Mouse (Mus musculus): ENCODE measurements around the gene Pax7. TPM values are rescaled to one million over a fixed set of nuclear protein-coding genes. Genes with fewer than 3 reads are reported as not detected.

Pax7 gene
- total RNA-seq, 1 experiment: 0.09 TPM

DNA sequence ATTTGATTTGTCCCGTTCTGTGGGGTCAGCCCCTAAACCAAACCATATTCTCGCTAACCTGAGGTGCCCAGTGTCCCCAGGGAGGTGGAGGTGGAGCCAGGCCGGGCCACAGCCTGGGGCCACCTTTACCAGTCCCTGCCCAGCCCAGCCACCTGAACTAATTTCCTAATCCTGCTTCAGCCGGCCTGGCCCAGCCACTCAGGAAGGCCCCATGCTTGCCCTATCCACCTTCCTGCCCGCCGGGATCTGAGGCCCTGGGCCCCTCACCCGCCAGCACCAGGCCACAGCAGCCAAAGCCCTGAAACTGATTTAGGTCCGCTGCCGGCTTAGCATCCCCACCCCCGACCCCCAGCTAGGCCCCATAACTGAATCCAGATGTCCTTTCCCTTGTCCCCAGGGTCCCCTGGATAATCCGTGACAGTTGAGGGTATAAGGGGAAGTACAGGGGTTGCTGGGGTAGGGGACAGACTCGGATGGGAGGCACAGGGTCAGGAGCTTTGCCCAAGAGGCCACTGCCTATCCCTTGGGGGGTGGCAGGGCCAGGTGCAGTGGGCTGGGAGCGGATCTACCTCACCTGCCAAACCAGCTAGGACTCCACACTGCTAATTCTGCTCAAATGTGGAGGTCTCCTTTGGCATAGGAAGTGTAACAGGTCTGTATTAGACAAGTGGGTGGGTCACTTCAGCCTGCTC lies 117.9 kb downstream of the Pax7 start:
- H3K4me1 ChIP-seq (ENCODE audit: control insufficient read depth in 2 of 2, insufficient read depth in 2 of 2, low read length in 2 of 2, poor library complexity in 1 of 2): no peaks in the 10 kb centered on the region
- no peak overlapping the region for H3K4me3 ChIP-seq (ENCODE audit: insufficient read depth in 1 of 2, low read depth in 1 of 2, low read length in 2 of 2, poor library complexity in 1 of 2, severe bottlenecking in 1 of 2)
- H3K27ac ChIP-seq (ENCODE audit: insufficient read depth, low read depth, low read length, poor library complexity, severe bottlenecking): no peak overlapping the region
- in situ Hi-C loops (cut with MboI; ENCODE audit: low sequenced_read_pairs in 2 of 2, unreplicated experiment in 2 of 2): no loop called here
- DNase-seq (ENCODE audit: low read depth, low spot score): no peak
- H3K9me3 ChIP-seq (ENCODE audit: control insufficient read depth, insufficient read depth, low read depth, low read length): no peaks in the 10 kb centered on the region
- no peak overlapping the region for H3K9ac ChIP-seq (ENCODE audit: insufficient read depth, low read depth, low read length, poor library complexity, severe bottlenecking)
- no peaks in the 10 kb centered on the region for H3K36me3 ChIP-seq (ENCODE audit: control insufficient read depth, insufficient read depth, low read length, poor library complexity, severe bottlenecking)
- TF ChIP-seq MAFK (IDR thresholded peaks at IDR 0.05; ENCODE audit: insufficient read depth, low read depth, low read length): no peak

DNA sequence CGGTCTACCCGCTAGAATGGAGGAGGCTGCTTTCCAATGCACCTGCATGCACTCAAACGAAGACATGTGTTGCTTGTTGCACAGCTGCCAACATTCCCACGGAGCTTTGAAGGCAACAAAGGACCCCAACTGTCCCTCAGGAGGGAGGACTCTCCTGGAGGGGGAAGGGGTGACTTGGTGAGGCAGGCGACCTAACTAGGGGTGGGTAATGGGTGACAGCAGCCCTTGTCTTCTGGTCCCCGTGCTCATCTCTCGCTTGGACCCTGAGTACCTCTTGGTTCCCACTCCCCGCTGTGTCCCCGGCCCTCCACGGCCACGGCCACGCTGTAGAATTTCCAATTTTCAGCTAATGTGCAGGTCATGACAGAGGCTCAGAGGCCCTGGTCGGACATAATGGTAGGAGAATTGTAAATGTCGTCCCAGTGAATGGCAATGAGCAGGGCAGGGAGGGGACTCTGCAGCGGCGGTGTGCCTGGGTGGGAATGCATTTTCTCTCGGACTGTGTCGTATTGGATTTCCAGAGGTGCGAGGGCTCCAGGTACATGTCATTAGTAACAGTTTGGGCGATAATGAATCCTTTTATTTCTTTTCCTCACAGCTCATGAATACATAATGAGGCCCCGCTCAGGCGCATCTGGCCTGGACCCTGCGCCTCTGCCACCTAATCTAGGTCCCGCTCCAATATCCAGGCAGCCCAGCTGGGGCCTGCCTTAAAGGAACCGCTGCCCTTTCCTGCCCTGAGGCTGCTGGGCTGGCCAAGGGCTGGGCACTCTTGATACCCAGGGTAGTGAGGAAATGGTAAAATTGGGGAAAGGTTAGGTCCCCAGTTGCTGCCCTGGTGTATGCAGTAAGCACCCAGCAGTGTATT lies 122.6 kb downstream of the Pax7 start:
- DNase-seq (ENCODE audit: low read depth, low spot score): no peak
- Histone ChIP-seq H3K36me3 (ENCODE audit: control insufficient read depth, insufficient read depth, low read length, poor library complexity, severe bottlenecking) (no peaks in the 10 kb centered on the region), H3K4me3 (ENCODE audit: insufficient read depth in 1 of 2, low read depth in 1 of 2, low read length in 2 of 2, poor library complexity in 1 of 2, severe bottlenecking in 1 of 2) (no peak overlapping the region), H3K27ac (ENCODE audit: insufficient read depth, low read depth, low read length, poor library complexity, severe bottlenecking) (no peak overlapping the region), H3K9ac (ENCODE audit: insufficient read depth, low read depth, low read length, poor library complexity, severe bottlenecking) (no peak overlapping the region), H3K4me1 (ENCODE audit: control insufficient read depth in 2 of 2, insufficient read depth in 2 of 2, low read length in 2 of 2, poor library complexity in 1 of 2) (no peaks in the 10 kb centered on the region), H3K9me3 (ENCODE audit: control insufficient read depth, insufficient read depth, low read depth, low read length) (no peaks in the 10 kb centered on the region)
- in situ Hi-C loops (cut with MboI; ENCODE audit: low sequenced_read_pairs in 2 of 2, unreplicated experiment in 2 of 2): no loop called here
- TF ChIP-seq CHD2 (IDR thresholded peaks at IDR 0.05; ENCODE audit: low read depth, low read length) (no peak), MAFK (IDR thresholded peaks at IDR 0.05; ENCODE audit: insufficient read depth, low read depth, low read length) (no peak), ZNF384 (IDR thresholded peaks at IDR 0.05; ENCODE audit: low read depth, low read length) (no peak), ZC3H11A (IDR thresholded peaks at IDR 0.05; ENCODE audit: borderline replicate concordance, low read depth, low read length) (no peak), HCFC1 (IDR thresholded peaks at IDR 0.05; ENCODE audit: borderline replicate concordance, insufficient read depth, low read length) (no peak)

DNA sequence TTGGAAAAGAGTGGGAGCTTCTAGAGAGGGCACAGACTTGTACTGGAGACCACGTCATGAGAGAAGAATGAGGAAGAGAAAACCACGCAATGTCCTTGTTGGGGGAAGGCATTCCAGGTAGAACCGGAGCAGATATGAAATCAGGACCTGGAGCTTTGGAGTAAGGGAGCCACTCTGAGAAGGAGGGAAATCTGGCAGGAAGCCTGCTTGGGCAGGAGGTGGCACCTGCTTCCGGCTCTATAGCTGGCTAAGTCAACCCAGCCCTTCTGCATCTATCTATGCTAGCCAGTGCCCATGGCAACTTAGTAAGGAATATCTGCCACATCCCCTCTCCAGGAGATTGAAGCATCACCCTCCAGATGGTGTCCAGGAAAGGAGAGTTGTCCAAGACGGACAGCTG lies 127.3 kb downstream of the Pax7 start:
- DNase-seq (ENCODE audit: low read depth, low spot score): no peak
- in situ Hi-C loops (cut with MboI; ENCODE audit: low sequenced_read_pairs in 2 of 2, unreplicated experiment in 2 of 2): loop anchor here in 1 of 2 experiments (5.0 kb wide), 1 partner anchor 151 kb away; no protein-coding TSS in a partner anchor
- H3K9ac ChIP-seq (ENCODE audit: insufficient read depth, low read depth, low read length, poor library complexity, severe bottlenecking): no peak overlapping the region
- H3K36me3 ChIP-seq (ENCODE audit: control insufficient read depth, insufficient read depth, low read length, poor library complexity, severe bottlenecking): no peaks in the 10 kb centered on the region
- no peak for TF ChIP-seq ZNF384 (IDR thresholded peaks at IDR 0.05; ENCODE audit: low read depth, low read length)
- no peak for TF ChIP-seq ZC3H11A (IDR thresholded peaks at IDR 0.05; ENCODE audit: borderline replicate concordance, low read depth, low read length)
- TF ChIP-seq MAFK (IDR thresholded peaks at IDR 0.05; ENCODE audit: insufficient read depth, low read depth, low read length): no peak
- TF ChIP-seq HCFC1 (IDR thresholded peaks at IDR 0.05; ENCODE audit: borderline replicate concordance, insufficient read depth, low read length): no peak
- no peak for TF ChIP-seq CHD2 (IDR thresholded peaks at IDR 0.05; ENCODE audit: low read depth, low read length)
- H3K4me1 ChIP-seq (ENCODE audit: control insufficient read depth in 2 of 2, insufficient read depth in 2 of 2, low read length in 2 of 2, poor library complexity in 1 of 2): no peaks in the 10 kb centered on the region
- no peak overlapping the region for H3K4me3 ChIP-seq (ENCODE audit: insufficient read depth in 1 of 2, low read depth in 1 of 2, low read length in 2 of 2, poor library complexity in 1 of 2, severe bottlenecking in 1 of 2)
- H3K9me3 ChIP-seq (ENCODE audit: control insufficient read depth, insufficient read depth, low read depth, low read length): no peaks in the 10 kb centered on the region
- H3K27ac ChIP-seq (ENCODE audit: insufficient read depth, low read depth, low read length, poor library complexity, severe bottlenecking): no peak overlapping the region

DNA sequence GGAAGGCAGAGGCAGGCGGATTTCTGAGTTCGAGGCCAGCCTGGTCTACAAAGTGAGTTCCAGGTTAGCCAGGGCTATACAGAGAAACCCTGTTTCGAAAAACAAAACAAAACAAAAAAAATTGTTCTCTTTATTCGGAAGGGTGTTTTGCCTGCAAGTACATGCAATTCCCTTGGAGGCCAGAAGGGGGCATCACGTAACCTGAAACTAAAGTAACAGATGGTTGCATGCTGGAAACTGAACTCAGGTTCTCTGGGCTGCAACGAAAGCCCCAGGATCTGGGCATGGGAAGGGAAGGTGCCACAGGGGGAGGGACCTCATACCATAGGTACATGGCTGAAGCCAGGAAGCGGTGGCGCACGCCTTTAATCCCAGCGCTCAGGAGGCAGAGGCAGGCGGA lies 129.9 kb downstream of the Pax7 start:
- Histone ChIP-seq H3K9me3 (ENCODE audit: control insufficient read depth, insufficient read depth, low read depth, low read length) (no peaks in the 10 kb centered on the region), H3K36me3 (ENCODE audit: control insufficient read depth, insufficient read depth, low read length, poor library complexity, severe bottlenecking) (no peaks in the 10 kb centered on the region), H3K4me3 (ENCODE audit: insufficient read depth in 1 of 2, low read depth in 1 of 2, low read length in 2 of 2, poor library complexity in 1 of 2, severe bottlenecking in 1 of 2) (no peak overlapping the region), H3K4me1 (ENCODE audit: control insufficient read depth in 2 of 2, insufficient read depth in 2 of 2, low read length in 2 of 2, poor library complexity in 1 of 2) (no peaks in the 10 kb centered on the region), H3K27ac (ENCODE audit: insufficient read depth, low read depth, low read length, poor library complexity, severe bottlenecking) (no peak overlapping the region), H3K9ac (ENCODE audit: insufficient read depth, low read depth, low read length, poor library complexity, severe bottlenecking) (no peak overlapping the region)
- TF ChIP-seq ZC3H11A (IDR thresholded peaks at IDR 0.05; ENCODE audit: borderline replicate concordance, low read depth, low read length) (peak; percentile 22; the same call in 1 of the 2 replicates), MAFK (IDR thresholded peaks at IDR 0.05; ENCODE audit: insufficient read depth, low read depth, low read length) (no peak)
- DNase-seq (ENCODE audit: low read depth, low spot score): no peak
- in situ Hi-C loops (cut with MboI; ENCODE audit: low sequenced_read_pairs in 2 of 2, unreplicated experiment in 2 of 2): no loop called here

All from ES-E14 (cell line).